Mouse (Mus musculus) MEL (cell line): ENCODE data around the gene Fem1b. TPM values are rescaled to one million over a fixed set of nuclear protein-coding genes. Genes with fewer than 3 reads are reported as not detected.

ENCODE experiments used
- DNase-seq: peaks from one replicate; pipeline ENCODE4 v3.0.0; 2011; ENCODE audit warnings: low read depth, low spot score
- H3K27ac ChIP-seq: 2 replicates; pipeline ENCODE4 v1.5.1; 2012; ENCODE audit warnings: low read depth, mild to moderate bottlenecking, control low read depth, low read length, moderate library complexity; ENCODE audit not compliant: control insufficient read depth
- H3K27me3 ChIP-seq, 2 experiments: fragments of 150-350 bp in 1 of 2; sonication (generic) in 1 of 2; 2 replicates each; pipeline ENCODE4 v1.6.1; 2012; ENCODE audit warnings: low read length in 2 of 2, mild to moderate bottlenecking in 2 of 2, improper control_type of control experiment in 1 of 2, moderate library complexity in 1 of 2; ENCODE audit not compliant: insufficient read depth in 2 of 2, control insufficient read depth in 1 of 2
- H3K36me3 ChIP-seq, 2 experiments: 2 replicates each; pipeline ENCODE4 v1.6.1; 2012 to 2014; ENCODE audit warnings: low read length in 2 of 2, improper control_type of control experiment in 1 of 2, inconsistent platforms in 1 of 2, mild to moderate bottlenecking in 1 of 2; ENCODE audit not compliant: insufficient read depth in 2 of 2, control insufficient read depth in 1 of 2
- H3K4me1 ChIP-seq, 2 experiments: fragments of 150-350 bp in 1 of 2; sonication (generic) in 1 of 2; 2 replicates each; pipeline ENCODE4 v1.6.1; 2012; ENCODE audit warnings: low read length in 2 of 2, improper control_type of control experiment in 1 of 2, mild to moderate bottlenecking in 1 of 2; ENCODE audit not compliant: insufficient read depth in 2 of 2, control insufficient read depth in 1 of 2
- H3K4me3 ChIP-seq, 2 experiments: fragments of 150-350 bp in 1 of 2; sonication (generic) in 1 of 2; 2 replicates each; pipeline ENCODE4 v1.5.1; 2012; ENCODE audit warnings: low read depth in 2 of 2, low read length in 2 of 2, mild to moderate bottlenecking in 2 of 2, moderate library complexity in 2 of 2, control low read depth in 1 of 2, improper control_type of control experiment in 1 of 2; ENCODE audit not compliant: control insufficient read depth in 1 of 2, insufficient read depth in 1 of 2
- H3K79me2 ChIP-seq: 2 replicates; pipeline ENCODE4 v1.6.1; 2012; ENCODE audit warnings: mild to moderate bottlenecking, low read length, moderate library complexity; ENCODE audit not compliant: control insufficient read depth, poor library complexity, insufficient read depth
- H3K9ac ChIP-seq: 2 replicates; pipeline ENCODE4 v1.6.1; 2012; ENCODE audit warnings: low read depth, mild to moderate bottlenecking, control low read depth, low read length, moderate library complexity; ENCODE audit not compliant: control insufficient read depth, poor library complexity, severe bottlenecking
- H3K9me3 ChIP-seq: fragments of 150-350 bp; sonication (generic); replicated peaks from 2 replicates; pipeline ENCODE4 v1.6.1; 2012; ENCODE audit warnings: mild to moderate bottlenecking, low read length, improper control_type of control experiment, moderate library complexity; ENCODE audit not compliant: insufficient read depth
- BHLHE40 ChIP-seq: IDR thresholded peaks from 2 replicates; pipeline ENCODE4 v1.6.1; 2012; ENCODE audit warnings: low read depth, mild to moderate bottlenecking, inconsistent platforms, low read length, improper control_type of control experiment, borderline replicate concordance
- CHD1 ChIP-seq: IDR thresholded peaks from 2 replicates; pipeline ENCODE4 v1.6.1; 2012; ENCODE audit warnings: low read depth, mild to moderate bottlenecking, inconsistent platforms, low read length, improper control_type of control experiment
- ELF1 ChIP-seq: IDR thresholded peaks from 2 replicates; pipeline ENCODE4 v1.6.1; 2014; ENCODE audit warnings: low read depth, mild to moderate bottlenecking, inconsistent platforms, low read length, improper control_type of control experiment, moderate library complexity
- EP300 ChIP-seq, 2 experiments: IDR thresholded peaks; 2 replicates each; pipeline ENCODE4 v1.6.1; 2011; ENCODE audit warnings: improper control_type of control experiment in 2 of 2, low read length in 2 of 2, low read depth in 1 of 2, mild to moderate bottlenecking in 1 of 2
- ETS1 ChIP-seq: IDR thresholded peaks from 2 replicates; pipeline ENCODE4 v1.6.1; 2012; ENCODE audit warnings: low read depth, mild to moderate bottlenecking, inconsistent platforms, low read length, improper control_type of control experiment, moderate library complexity
- GABPA ChIP-seq: IDR thresholded peaks from 2 replicates; pipeline ENCODE4 v1.6.1; 2012; ENCODE audit warnings: low read depth, mild to moderate bottlenecking, inconsistent platforms, low read length, improper control_type of control experiment, moderate library complexity
- HCFC1 ChIP-seq: IDR thresholded peaks from 2 replicates; pipeline ENCODE4 v1.6.1; 2012; ENCODE audit warnings: low read depth, mild to moderate bottlenecking, inconsistent platforms, low read length, improper control_type of control experiment, moderate library complexity
- JUND ChIP-seq: IDR thresholded peaks from 2 replicates; pipeline ENCODE4 v1.6.1; 2011; ENCODE audit warnings: low read depth, mild to moderate bottlenecking, improper control_type of control experiment, low read length
- KAT2A ChIP-seq: conservative IDR thresholded peaks from 2 replicates; pipeline ENCODE4 v1.6.1; 2012; ENCODE audit warnings: low read depth, low read length, improper control_type of control experiment, inconsistent platforms
- MAFK ChIP-seq: IDR thresholded peaks from 2 replicates; pipeline ENCODE4 v1.6.1; 2011; ENCODE audit warnings: low read depth, mild to moderate bottlenecking, low read length, improper control_type of control experiment, borderline replicate concordance
- MAX ChIP-seq: IDR thresholded peaks from 2 replicates; pipeline ENCODE4 v1.6.1; 2011; ENCODE audit warnings: low read length, improper control_type of control experiment
- MAZ ChIP-seq: IDR thresholded peaks from 2 replicates; pipeline ENCODE4 v1.6.1; 2012; ENCODE audit warnings: low read depth, mild to moderate bottlenecking, inconsistent platforms, low read length, improper control_type of control experiment
- MEF2A ChIP-seq: IDR thresholded peaks from 2 replicates; pipeline ENCODE4 v1.6.1; 2014; ENCODE audit warnings: low read depth, mild to moderate bottlenecking, inconsistent platforms, low read length, improper control_type of control experiment; ENCODE audit not compliant: poor library complexity, insufficient replicate concordance, severe bottlenecking; ENCODE audit errors: extremely low read depth
- MXI1 ChIP-seq: IDR thresholded peaks from 2 replicates; pipeline ENCODE4 v1.6.1; 2011; ENCODE audit warnings: mild to moderate bottlenecking, low read depth, low read length, improper control_type of control experiment
- MYB ChIP-seq: IDR thresholded peaks from 2 replicates; pipeline ENCODE4 v1.6.1; 2011; ENCODE audit warnings: mild to moderate bottlenecking, low read depth, low read length, improper control_type of control experiment
- MYC ChIP-seq: IDR thresholded peaks from 2 replicates; pipeline ENCODE4 v1.6.1; 2011; ENCODE audit warnings: low read depth, mild to moderate bottlenecking, low read length, improper control_type of control experiment, moderate library complexity
- POLR2A ChIP-seq, 2 experiments: IDR thresholded peaks; 2 replicates each; pipeline ENCODE4 v1.6.1; 2011 to 2012; ENCODE audit warnings: low read length in 2 of 2, mild to moderate bottlenecking in 2 of 2, control low read depth in 1 of 2, improper control_type of control experiment in 1 of 2, low read depth in 1 of 2, moderate library complexity in 1 of 2; ENCODE audit not compliant: control insufficient read depth in 1 of 2, insufficient read depth in 1 of 2, poor library complexity in 1 of 2
- RAD21 ChIP-seq: IDR thresholded peaks from 2 replicates; pipeline ENCODE4 v1.6.1; 2011; ENCODE audit warnings: mild to moderate bottlenecking, low read depth, low read length, improper control_type of control experiment
- RCOR1 ChIP-seq: IDR thresholded peaks from 2 replicates; pipeline ENCODE4 v1.6.1; 2012; ENCODE audit warnings: low read depth, mild to moderate bottlenecking, inconsistent platforms, low read length, improper control_type of control experiment
- SMC3 ChIP-seq: IDR thresholded peaks from 2 replicates; pipeline ENCODE4 v1.6.1; 2011; ENCODE audit warnings: low read depth, low read length, improper control_type of control experiment
- TBP ChIP-seq: IDR thresholded peaks from 2 replicates; pipeline ENCODE4 v1.8.0; 2011; ENCODE audit warnings: low read depth, low read length, improper control_type of control experiment
- TCF12 ChIP-seq: IDR thresholded peaks from 2 replicates; pipeline ENCODE4 v1.6.1; 2014; ENCODE audit warnings: low read depth, mild to moderate bottlenecking, inconsistent platforms, low read length, improper control_type of control experiment, moderate library complexity
- UBTF ChIP-seq: IDR thresholded peaks from 2 replicates; pipeline ENCODE4 v1.6.1; 2012; ENCODE audit warnings: low read depth, mild to moderate bottlenecking, inconsistent platforms, low read length, improper control_type of control experiment, moderate library complexity, borderline replicate concordance; ENCODE audit not compliant: insufficient read depth
- USF1 ChIP-seq: IDR thresholded peaks from 2 replicates; pipeline ENCODE4 v1.6.1; 2014; ENCODE audit warnings: low read depth, mild to moderate bottlenecking, inconsistent platforms, low read length, improper control_type of control experiment, moderate library complexity
- USF2 ChIP-seq, 2 experiments: IDR thresholded peaks; 2 replicates each; pipeline ENCODE4 v1.6.1; 2011 to 2012; ENCODE audit warnings: improper control_type of control experiment in 2 of 2, low read length in 2 of 2, borderline replicate concordance in 1 of 2, inconsistent platforms in 1 of 2, low read depth in 1 of 2, mild to moderate bottlenecking in 1 of 2; ENCODE audit not compliant: insufficient read depth in 1 of 2
- ZC3H11A ChIP-seq: IDR thresholded peaks from 2 replicates; pipeline ENCODE4 v1.6.1; 2012; ENCODE audit warnings: low read depth, mild to moderate bottlenecking, inconsistent platforms, low read length, improper control_type of control experiment
- ZKSCAN1 ChIP-seq: IDR thresholded peaks from 2 replicates; pipeline ENCODE4 v1.6.1; 2012; ENCODE audit warnings: low read depth, mild to moderate bottlenecking, inconsistent platforms, low read length, improper control_type of control experiment, moderate library complexity
- ZMIZ1 ChIP-seq: IDR thresholded peaks from 2 replicates; pipeline ENCODE4 v1.6.1; 2012; ENCODE audit warnings: low read depth, mild to moderate bottlenecking, inconsistent platforms, low read length, improper control_type of control experiment, moderate library complexity
- ZNF384 ChIP-seq: IDR thresholded peaks from 2 replicates; pipeline ENCODE4 v1.6.1; 2012; ENCODE audit warnings: low read depth, mild to moderate bottlenecking, inconsistent platforms, low read length, improper control_type of control experiment
- polyA plus RNA-seq, 2 experiments: library from polyadenylated mRNA; stranded (reverse) in 1 of 2; unstranded in 1 of 2; fragments of >175 nt in 1 of 2; fragments of >200 nt in 1 of 2; gene quantifications; 2 replicates each; pipeline versions ENCODE4 v1.2.1 to v1.2.4; 2012; ENCODE audit warnings: low replicate concordance in 2 of 2, low read depth in 1 of 2; ENCODE audit not compliant: insufficient read length in 2 of 2, insufficient read depth in 1 of 2, missing spikeins in 1 of 2
- total RNA-seq: library from RNA; depleted of rRNA; stranded (reverse); fragments of 300-350 nt; gene quantifications from 2 replicates; pipeline ENCODE4 v1.2.3, GENCODE M21; 2012

Gene Fem1b
- total and polyA plus RNA-seq, 3 experiments = 38.2 to 99.4 (median 50.5) TPM

GRCm38 (mm10) chr9:62817828-62818614 lies 6.3 kb upstream of the Fem1b start (continued):
- no peak for TF ChIP-seq GABPA
- no peak for TF ChIP-seq ZMIZ1
- no peak for TF ChIP-seq MYB
- TF ChIP-seq ZC3H11A = no peak
- TF ChIP-seq UBTF = no peak
- no peak for TF ChIP-seq USF1
- peak; percentile 20 to 30; a peak in 1 of 4 replicates for TF ChIP-seq EP300 (IDR thresholded peaks at IDR 0.05; ENCODE audit: low read depth in 1 of 2, low read length in 2 of 2)
- TF ChIP-seq RAD21 = no peak
- no peak for TF ChIP-seq MYC
- no peak for TF ChIP-seq MXI1
- TF ChIP-seq ELF1 = no peak
- TF ChIP-seq POLR2A (IDR thresholded peaks at IDR 0.05; ENCODE audit: control insufficient read depth in 1 of 2, insufficient read depth in 1 of 2, low read depth in 1 of 2, low read length in 2 of 2, poor library complexity in 1 of 2) = no peak
- TF ChIP-seq CHD1 = no peak
- no peak for TF ChIP-seq SMC3
- no peak for TF ChIP-seq USF2 (IDR thresholded peaks at IDR 0.05; ENCODE audit: borderline replicate concordance in 1 of 2, insufficient read depth in 1 of 2, low read depth in 1 of 2, low read length in 2 of 2)
- TF ChIP-seq KAT2A = no peak
- no peak for TF ChIP-seq MEF2A
- TF ChIP-seq MAZ = peak; percentile 68; the same call in 1 of the 2 replicates
- TF ChIP-seq MAFK = no peak

GRCm38 (mm10) chr9:62817099-62817571 lies 5.4 kb upstream of the Fem1b start:
- no peaks in the 10 kb centered on the region for H3K79me2 ChIP-seq
- peak; percentile 85 for DNase-seq
- H3K9ac ChIP-seq = peak overlapping the region; percentile 49
- H3K27me3 ChIP-seq = no peaks in the 10 kb centered on the region
- H3K9me3 ChIP-seq = no peaks in the 10 kb centered on the region
- peak overlapping the region; percentile 9 to 22; a peak in 3 of 4 replicates for H3K4me3 ChIP-seq
- peaks cover 20 to 31% of the 10 kb centered on the region in 2 experiments for H3K4me1 ChIP-seq
- peaks cover 0 to 26% of the 10 kb centered on the region in 2 experiments; a peak in 2 of 4 replicates for H3K36me3 ChIP-seq
- peak overlapping the region; percentile 65 for H3K27ac ChIP-seq
- TF ChIP-seq TBP (peak; percentile 72), MAFK (no peak), ZNF384 (no peak), ETS1 (peak; percentile 47; the same call in 1 of the 2 replicates), MXI1 (peak; percentile 76), TCF12 (0 out of 2 replicates have a peak, but pooled peaks have one; percentile 22), USF2 (IDR thresholded peaks at IDR 0.05; ENCODE audit: borderline replicate concordance in 1 of 2, insufficient read depth in 1 of 2, low read depth in 1 of 2, low read length in 2 of 2) (peak; percentile 43 to 77; a peak in 3 of 4 replicates), MAX (peak; percentile 94), ZC3H11A (no peak), HCFC1 (0 out of 2 replicates have a peak, but pooled peaks have one; percentile 50), ZKSCAN1 (no peak), ELF1 (0 out of 2 replicates have a peak, but pooled peaks have one; percentile 39), EP300 (IDR thresholded peaks at IDR 0.05; ENCODE audit: low read depth in 1 of 2, low read length in 2 of 2) (peak; percentile 27 to 54; a peak in 3 of 4 replicates), MAZ (no peak), MYC (0 out of 2 replicates have a peak, but pooled peaks have one; percentile 67), MYB (no peak), CHD1 (no peak), JUND (no peak), RAD21 (no peak), RCOR1 (peak; percentile 26; the same call in 1 of the 2 replicates), SMC3 (no peak), BHLHE40 (peak; percentile 39; the same call in 1 of the 2 replicates)
